Mouse (Mus musculus): ENCODE measurements around the gene Ccdc34.

GRCm38 (mm10) chr2:110017616-110018505 lies at the start of gene Ccdc34:
- no peak for TF ChIP-seq CTCF (IDR thresholded peaks at IDR 0.05; ENCODE audit: low read depth)
- TF ChIP-seq EP300 (IDR thresholded peaks at IDR 0.05; ENCODE audit: low read depth), result no peak
